In genomic region chr11:72974995-72975503, GRCm38 (mm10) we compare ENCODE assay signal across 12 mouse cellular contexts. TPM values are rescaled to one million over a fixed set of nuclear protein-coding genes. Genes with fewer than 3 reads are reported as not detected.
DNase-seq lines count a peak whose midpoint lies in the region.
"Had no signal": no experiment of that assay in that cellular context is flagged by ENCODE, and none has a peak within 500 bp of the region (broad histone marks: within the 10 kb centered on the region; RNA-seq: fewer than 3 reads in every experiment).

No protein-coding gene starts in this region.

- DNase-seq in cerebellum, postnatal 10 days = peak; percentile 45 to 47
- DNase-seq in cerebellum, adult 9-10 months = no peak
- DNase-seq in 3T3-L1 (ENCODE audit: low read depth, low spot score) (peak; percentile 40), MN1 (ENCODE audit: low spot score) (peak; percentile 80)
- peak; percentile 32 to 58 for DNase-seq in adrenal gland, postnatal 36 days
- no peak for DNase-seq in left cerebral cortex, adult 11 months (ENCODE audit: low spot score)
- no peak for DNase-seq in lung, postnatal 25 days (ENCODE audit: low spot score)
- DNase-seq: cerebellum, adult 11-12 months; cerebellum, adult 9-11 months; gastrocnemius, adult 2 months; gastrocnemius, postnatal 25 days; kidney, adult 18-20 months had no signal

RNA-seq across cellular contexts. Expression of gene Atp2a3, which starts 14.1 kb away (rescaled TPM):
- total RNA-seq in adrenal gland, postnatal 36 days (2021) = 1 to 10 TPM; 7.2 to 8.2 TPM

RNA-seq across cellular contexts. Expression of gene P2rx1, which starts 23.9 kb away (rescaled TPM):
- under 1 TPM; 0.33 to 0.70 TPM for total RNA-seq in adrenal gland, postnatal 36 days (2021)

RNA-seq across cellular contexts. Expression of gene Camkk1, which starts 43.8 kb away (rescaled TPM):
- total RNA-seq in adrenal gland, postnatal 36 days (2021) = 1 to 10 TPM; 2.6 to 5.1 TPM

Comparison
In these comparisons a context has a peak if more than half of its experiments do, and no peak if none do; other contexts are left out.
1. DNase-seq: peak in cerebellum, postnatal 10 days (2 of 2), 3T3-L1 (single experiment), MN1 (single experiment) and adrenal gland, postnatal 36 days (2 of 2); none in cerebellum, adult 9-10 months (single experiment), left cerebral cortex, adult 11 months (single experiment) and lung, postnatal 25 days (single experiment).